Mouse (Mus musculus): ENCODE results near the gene Plek.

GRCm38 (mm10) chr11:17002739-17003373, 49.3 kb downstream of the Plek start:
- TF ChIP-seq POLR2A (IDR thresholded peaks at IDR 0.05; ENCODE audit: insufficient read depth, low read length), result no peak
- no peak for TF ChIP-seq CTCF (IDR thresholded peaks at IDR 0.05; ENCODE audit: low read depth, low read length)
